Mouse (Mus musculus) cortical plate, adult 2 months (tissue): ENCODE results near the gene Rasa4.
A peak's percentile ranks its signal among the peaks of the same experiment; 100 is the strongest.

Experiments
- CTCF ChIP-seq: fragments of 200-500 bp; IDR thresholded peaks from 2 replicates; pipeline ENCODE4 v1.5.1; 2011; ENCODE audit warnings: mild to moderate bottlenecking, control low read depth, low read length; ENCODE audit not compliant: insufficient read depth; ENCODE audit errors: extremely low read depth
- POLR2A ChIP-seq: fragments of 200-500 bp; IDR thresholded peaks from 2 replicates; pipeline ENCODE4 v1.6.1; 2011; ENCODE audit warnings: mild to moderate bottlenecking, low read length, control low read depth; ENCODE audit not compliant: insufficient read depth; ENCODE audit errors: extremely low read depth

GRCm38 (mm10) chr5:136104511-136104910 lies 20.8 kb downstream of the Rasa4 start:
- TF ChIP-seq POLR2A, result no peak
- TF ChIP-seq CTCF, result peak; percentile 15; the same call in 1 of the 2 replicates
